Mouse (Mus musculus): ENCODE data around the gene Atp1a4. TPM values are rescaled to one million over a fixed set of nuclear protein-coding genes. Genes with fewer than 3 reads are reported as not detected.

The Atp1a4 gene
- total RNA-seq, 2 experiments from 2014 or later = not detected

DNA sequence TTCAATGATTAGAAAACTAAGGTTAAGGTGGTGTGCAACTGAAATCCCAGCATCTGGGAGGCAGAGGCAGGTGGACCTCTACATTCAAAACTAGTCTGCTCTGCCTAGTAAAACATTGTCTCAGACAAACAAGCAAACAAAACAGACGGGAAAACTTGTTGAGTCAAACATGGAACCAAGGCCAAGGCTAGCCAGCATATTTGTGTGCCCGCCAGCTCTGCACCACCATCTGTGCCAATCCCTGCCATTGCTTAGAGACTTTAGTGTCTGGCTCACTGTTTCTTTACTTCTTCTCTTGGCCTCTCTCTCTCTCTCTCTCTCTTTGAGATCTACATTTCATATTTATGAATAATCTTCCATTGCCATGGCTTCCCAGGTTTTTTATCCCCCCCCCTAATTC lies 30.0 kb downstream of the Atp1a4 start:
- DNase-seq (ENCODE audit: low spot score in 2 of 2) = no peak
- intact Hi-C loops (cut with DNase I) = no loop called here

DNA sequence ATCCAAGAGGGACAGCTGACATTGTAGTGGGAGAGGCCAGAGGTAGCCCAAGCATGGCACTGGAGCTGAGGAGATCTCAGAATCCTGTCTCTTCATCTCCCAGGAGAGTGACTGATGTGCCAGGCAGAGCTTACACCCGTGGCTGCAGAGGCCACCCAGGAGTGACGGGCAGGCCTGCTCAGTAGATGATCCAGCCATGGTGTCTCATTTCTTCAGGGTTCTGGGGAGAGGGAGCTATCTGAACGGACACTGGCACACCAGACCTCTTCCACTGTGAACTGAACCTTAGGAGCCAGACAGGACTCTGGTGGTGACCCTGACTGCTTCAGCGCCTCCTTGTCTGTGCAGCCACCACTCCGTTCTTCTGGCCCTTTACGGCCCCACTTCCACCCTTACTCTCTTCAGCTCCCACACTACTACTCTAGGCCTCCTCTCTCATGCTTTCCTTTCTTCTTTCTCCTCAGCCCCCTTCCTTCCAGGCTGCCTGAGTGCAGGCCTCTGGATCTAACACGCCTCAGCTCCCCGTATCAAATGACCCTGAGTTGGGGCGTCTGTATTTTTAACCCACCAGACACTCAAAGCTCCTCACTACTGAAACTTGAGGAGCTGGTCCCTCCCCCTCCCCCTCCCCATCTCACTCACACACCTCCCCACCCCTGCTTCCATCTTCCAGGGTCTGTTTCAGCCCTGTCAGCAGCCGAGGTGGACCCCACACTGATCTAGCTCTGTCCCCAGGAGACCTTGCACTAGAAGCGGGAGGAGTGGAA lies 36.7 kb downstream of the Atp1a4 start:
- no peak for DNase-seq (ENCODE audit: low spot score in 2 of 2)

DNA sequence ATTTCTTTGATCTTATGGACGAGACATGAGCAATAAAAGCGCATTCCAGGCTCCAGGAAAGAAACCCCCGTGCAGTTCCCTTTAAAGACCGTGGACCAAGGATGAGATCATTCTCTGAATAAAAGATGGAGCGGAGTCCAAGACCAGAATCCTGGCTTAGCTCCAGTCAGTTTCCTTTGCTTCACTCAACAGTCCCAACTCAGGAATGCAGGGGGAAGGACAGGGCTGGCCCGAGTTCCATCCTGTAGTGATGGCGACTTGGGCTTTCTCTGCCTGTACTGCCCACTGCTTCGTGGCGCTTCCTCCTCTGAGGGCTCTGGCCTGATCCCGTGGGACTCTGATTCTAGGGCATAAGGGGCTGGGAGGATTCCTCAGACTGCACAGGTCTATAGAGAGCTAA lies 37.8 kb downstream of the Atp1a4 start:
- intact Hi-C loops (cut with DNase I) = no loop called here
- peak in 1 of 2 experiments; percentile 48 for DNase-seq (ENCODE audit: low spot score in 2 of 2)

More for the DNA sequence above, 36.7 kb downstream of the Atp1a4 start:
- intact Hi-C loops (cut with DNase I) = no loop called here

DNA sequence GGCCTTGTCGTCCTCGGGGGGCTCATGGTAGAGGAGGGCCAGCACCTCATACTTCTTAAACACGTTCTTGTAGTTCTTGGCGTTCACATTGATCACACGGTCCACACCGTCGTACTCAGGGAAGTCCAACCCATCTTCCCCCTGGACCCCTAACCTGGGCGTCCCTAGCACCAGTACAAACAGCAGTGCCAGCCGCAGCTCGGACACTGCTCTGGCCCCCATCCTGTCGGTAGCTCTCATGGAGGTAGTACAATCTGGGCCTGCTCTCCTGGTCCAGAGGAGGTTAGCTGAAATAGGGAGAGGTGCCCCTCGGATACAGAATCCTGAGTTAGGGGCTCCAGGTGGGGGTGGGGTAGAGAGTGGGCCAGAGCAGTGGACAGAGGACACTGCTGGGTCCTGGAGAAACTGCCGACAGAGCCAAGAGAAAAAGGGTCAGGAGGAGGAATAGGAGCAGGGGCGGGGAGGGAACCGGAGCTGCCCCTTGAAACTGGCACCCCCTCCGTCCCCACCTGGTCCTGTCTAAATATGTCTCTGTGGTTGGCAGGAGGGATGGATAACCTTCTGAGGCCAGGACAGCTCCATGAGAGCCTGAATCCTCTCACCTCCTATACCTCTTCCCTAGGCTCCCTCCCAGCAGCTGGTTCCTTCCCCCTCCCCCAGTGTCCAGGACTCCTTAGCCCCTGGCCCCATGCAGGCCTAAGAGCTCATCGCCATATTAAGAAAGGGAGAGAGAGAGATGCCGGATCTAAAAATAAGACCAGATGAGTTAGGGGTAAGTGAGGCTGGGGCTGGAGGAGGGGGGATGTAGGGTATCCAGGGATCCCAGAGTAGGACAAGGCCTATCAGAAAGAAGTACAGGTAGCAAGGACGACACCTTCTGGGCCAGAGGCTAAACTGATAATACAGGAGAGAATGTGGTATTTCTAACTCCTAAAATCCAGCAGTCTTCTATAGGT lies 38.5 kb downstream of the Atp1a4 start, which contains the start of gene Casq1:
Gene Casq1 (minus strand): TSS at position 418 of the 956 bp plus-strand sequence.
- intact Hi-C loops (cut with DNase I) = no loop called here
- DNase-seq (ENCODE audit: low spot score in 2 of 2) = no peak

DNA sequence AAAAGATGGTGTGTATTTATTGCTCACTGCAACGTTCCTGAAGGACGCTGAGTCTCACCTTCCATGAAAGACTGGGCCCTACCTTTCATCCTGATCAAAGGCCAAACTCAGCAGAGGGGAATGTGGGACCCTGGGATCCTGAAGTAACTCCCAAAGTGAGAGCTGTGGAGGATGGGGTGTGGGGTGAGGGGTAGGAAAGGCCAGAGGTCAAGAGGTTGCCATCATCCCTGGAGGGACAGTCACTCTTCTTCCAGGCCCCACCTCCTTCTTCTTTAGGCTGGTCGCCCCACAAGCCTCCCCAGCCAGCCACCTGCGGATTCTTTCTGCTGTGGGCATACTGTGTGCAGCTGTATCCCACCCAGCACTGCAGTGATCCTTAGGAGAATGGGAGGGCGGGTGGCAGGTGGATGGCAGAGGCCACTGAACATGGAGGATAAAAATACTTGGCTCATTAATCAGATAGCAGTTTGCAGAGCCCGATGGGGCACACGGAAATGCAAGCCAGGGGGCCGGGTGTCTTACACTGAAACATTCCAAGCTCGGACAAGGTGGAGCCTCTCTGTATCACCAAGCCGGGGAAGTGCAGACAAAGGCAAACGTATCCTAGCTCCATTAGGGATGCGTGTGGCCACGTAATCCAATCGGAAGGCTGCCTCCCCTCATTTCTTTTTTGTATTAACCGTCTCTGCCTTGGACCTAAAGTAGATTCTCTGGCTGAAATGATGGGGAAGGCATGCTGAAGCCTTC lies 39.9 kb downstream of the Atp1a4 start:
- DNase-seq (ENCODE audit: low spot score in 2 of 2) = no peak
- intact Hi-C loops (cut with DNase I) = no loop called here

DNA sequence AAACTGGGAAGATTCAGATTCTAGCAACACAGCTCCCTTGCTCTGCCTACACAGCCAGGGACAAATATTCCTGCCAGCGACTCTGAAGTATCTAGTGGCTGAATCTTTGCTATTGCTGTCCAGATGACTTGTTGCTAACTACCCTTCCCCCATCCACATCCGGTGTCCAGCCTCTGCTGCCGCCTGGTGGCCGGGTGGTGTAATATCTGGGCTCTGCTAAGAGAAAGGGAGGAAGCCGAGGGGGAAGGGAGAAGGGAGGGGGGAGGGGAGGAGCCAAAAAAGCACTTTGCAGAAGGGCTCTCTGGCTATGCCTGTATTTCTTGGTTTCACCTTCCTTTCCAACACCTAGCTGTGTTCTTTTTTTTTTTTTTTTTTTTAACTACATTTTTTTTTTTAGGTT lies 41.1 kb downstream of the Atp1a4 start:
- intact Hi-C loops (cut with DNase I) = no loop called here
- DNase-seq (ENCODE audit: low spot score in 2 of 2) = peak; percentile 89 to 94

DNA sequence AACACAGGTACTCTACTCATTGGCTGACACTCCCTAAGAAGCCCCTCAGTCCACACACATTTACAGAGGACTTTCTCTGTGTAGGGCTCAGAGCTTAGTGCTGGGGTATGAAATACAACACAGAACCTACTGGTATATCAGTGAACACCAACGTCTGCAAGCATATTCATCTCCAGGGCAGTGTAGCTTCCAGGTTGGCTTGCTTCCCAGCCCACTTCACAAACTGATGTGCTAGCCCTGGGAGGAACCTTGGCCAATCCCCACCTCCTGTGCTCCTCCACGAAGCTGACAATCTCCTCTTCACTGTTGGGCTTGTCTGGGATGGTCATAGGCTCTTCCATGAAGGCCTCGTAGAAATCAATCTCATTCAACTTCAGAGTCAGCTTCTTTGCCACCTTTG lies 43.5 kb downstream of the Atp1a4 start:
- intact Hi-C loops (cut with DNase I) = no loop called here
- DNase-seq (ENCODE audit: low spot score in 2 of 2) = no peak

DNA sequence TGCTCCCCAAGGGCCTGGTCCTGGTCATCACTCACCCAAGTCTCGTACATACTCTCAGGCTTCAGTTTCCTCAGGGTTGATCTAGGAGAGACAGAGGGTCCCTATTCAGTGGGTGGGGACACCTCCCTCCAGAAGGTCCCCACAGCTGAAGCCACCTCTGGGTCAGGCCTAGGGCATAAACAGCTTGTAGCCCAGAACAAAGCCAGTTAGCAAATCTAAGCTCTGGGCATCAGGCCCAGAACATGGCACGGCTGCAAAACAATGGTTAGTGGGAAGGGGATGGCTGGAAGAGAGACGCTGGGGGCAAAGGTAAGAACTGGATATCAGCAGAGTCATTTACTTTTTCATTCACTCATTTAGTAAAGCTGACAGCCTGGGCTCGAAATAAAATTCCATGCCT lies 44.4 kb downstream of the Atp1a4 start:
- intact Hi-C loops (cut with DNase I) = no loop called here
- DNase-seq (ENCODE audit: low spot score in 2 of 2) = no peak

DNA sequence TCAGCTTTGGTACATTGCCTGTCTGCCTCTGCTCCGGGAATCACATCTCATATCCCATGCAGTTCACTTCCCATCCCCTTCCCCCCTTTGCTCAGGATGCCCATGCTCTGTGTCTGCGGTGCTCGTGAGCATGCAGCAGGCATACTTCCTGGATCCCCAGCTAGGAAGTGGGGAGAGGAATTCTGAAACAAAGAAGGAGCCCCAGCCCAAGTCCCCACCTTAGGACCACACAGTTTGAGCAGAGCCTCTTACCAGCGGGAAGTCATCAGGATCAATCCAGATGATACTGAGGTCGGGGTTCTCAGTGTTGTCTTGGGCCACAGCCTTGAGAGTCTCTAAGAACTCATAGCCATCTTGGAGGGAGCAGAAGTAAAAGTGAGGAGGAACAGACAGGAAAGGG lies 45.4 kb downstream of the Atp1a4 start:
- intact Hi-C loops (cut with DNase I) = no loop called here

DNA sequence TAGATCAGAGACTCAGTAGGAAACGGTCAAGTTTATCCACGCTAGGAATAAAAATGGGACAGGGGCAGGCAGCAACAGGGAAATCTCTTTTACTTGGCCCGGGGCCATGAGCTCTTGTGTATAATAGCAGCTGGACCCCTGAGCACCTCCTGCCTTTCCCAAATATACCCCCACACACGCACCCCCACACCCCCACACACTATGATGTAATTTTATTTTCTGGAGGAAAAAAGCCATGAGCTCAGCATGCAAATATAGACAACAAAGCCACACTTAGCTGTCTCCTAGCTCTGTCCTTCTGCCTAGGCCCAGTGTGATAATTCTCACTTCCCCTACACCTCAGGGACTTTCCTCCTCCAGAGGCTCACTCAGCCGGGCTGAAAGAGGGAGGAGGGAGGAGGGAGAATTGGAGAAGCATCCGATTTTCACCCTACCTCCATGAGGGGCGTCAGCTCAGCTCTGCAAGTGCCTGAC lies 51.1 kb downstream of the Atp1a4 start:
- intact Hi-C loops (cut with DNase I) = loop anchor here (2.0 kb wide), 2 partner anchors 74 to 104 kb away; no protein-coding TSS in a partner anchor
- DNase-seq (ENCODE audit: low spot score in 2 of 2) = peak in 1 of 2 experiments; percentile 64

More for the DNA sequence above, 45.4 kb downstream of the Atp1a4 start:
- no peak for DNase-seq (ENCODE audit: low spot score in 2 of 2)

DNA sequence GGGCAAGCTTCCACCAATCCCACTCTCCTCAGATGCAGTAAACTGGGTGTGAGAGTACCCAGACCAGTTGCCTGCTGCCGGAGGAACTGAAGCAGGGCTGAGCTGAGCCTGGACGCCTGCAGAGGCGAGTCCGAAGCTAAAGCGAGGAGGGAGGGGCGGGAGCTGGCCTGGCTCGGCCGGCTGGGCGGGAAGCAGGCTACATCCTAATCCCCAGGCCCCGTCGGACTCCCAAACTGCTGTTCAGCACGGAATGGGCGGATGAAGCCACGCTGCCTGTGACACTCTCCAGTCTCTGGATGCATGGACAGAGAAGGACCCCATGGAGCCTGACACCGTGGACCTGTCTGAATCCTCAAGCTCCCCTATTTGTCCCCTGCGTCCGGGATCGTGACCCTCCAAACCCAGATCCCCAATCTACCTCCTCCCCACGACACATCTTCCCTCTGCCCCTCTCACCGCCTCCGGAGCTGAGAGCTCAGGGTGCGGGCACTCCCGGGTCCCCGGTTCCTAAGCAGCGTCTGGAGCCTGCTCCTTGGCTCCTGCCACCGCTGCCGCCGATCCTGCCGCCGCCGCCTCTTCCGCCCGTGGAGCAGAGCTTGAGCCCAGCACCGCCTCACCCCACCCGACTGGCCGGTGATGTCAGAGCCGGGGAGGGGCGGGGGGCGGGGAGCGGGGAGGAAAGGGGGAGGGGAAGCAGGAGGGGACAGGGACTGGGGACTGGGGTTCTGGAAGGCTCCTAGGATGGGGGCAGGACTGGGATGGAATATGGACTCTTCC lies 51.9 kb downstream of the Atp1a4 start, which contains the start of gene Pea15a:
Gene Pea15a (minus strand): TSS at position 664 of the 777 bp plus-strand sequence.
- intact Hi-C loops (cut with DNase I) = loop anchor here (2.0 kb wide), 2 partner anchors 74 to 104 kb away; no protein-coding TSS in a partner anchor
- peak; percentile 83 to 87 for DNase-seq (ENCODE audit: low spot score in 2 of 2)

DNA sequence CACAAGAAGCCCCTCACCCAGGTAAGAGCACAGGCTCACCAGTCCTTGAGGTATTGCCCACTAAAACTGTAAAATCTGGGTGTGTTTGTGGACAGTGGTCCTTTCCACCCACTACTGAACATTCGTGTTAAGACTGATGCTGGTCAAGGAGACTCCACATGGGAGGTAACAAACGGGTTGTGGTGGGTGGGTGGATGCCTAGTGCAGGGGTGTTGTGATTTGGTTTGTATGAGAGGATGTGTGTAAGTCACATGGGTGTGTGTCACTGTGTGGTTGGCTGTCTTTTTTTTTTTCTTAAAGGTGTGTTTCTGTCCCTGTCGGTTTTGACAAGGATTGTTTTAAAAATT lies 52.5 kb downstream of the Atp1a4 start:
- peak in 1 of 2 experiments; percentile 69 for DNase-seq (ENCODE audit: low spot score in 2 of 2)
- intact Hi-C loops (cut with DNase I) = loop anchor here (2.0 kb wide), 2 partner anchors 75 to 105 kb away; no protein-coding TSS in a partner anchor

DNA sequence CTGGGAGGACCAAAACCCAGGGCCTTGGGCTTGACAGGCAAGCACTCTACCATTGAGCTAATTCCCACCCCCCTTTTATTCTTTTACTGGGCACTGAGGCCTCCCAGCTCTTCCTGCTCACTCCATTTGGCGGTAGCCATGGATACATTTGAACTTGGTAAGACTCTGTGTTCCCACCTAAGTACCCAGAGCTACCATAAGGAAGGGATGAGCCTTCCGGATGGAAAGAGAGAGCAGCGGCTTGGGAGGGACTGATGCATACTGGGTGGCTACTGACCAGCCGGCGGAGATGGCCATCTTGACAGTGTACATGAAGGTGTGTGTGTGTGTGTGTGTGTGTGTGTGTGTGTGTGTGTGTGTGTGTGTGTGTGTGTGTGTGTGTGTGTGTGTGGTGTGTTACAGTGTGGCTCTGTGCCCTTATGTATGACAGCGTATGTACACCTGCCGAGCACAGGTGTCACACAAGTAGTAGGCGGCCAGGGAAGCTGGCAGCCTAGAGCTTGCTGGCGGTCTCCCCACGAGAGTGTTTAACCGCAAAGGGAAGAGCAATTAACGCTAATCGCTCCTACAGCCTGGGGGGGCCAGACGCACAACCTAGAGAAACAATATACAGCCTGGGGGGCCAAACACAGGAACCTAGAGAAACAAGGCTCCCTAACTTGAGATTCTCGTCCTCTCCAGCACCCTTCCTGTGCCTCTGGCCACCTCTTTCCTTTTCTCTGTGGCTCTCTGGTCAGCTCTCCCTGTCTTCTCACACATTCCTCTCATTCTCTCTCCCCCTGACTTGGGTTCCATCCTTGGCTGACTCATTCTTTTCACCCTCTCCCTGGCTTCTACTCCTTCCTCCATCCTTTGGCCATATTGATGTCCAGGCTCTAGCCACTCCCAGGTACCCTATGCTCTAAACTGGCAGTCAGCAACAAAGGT lies 53.1 kb downstream of the Atp1a4 start:
- DNase-seq (ENCODE audit: low spot score in 2 of 2) = peak in 1 of 2 experiments; percentile 25
- intact Hi-C loops (cut with DNase I) = no loop called here

DNA sequence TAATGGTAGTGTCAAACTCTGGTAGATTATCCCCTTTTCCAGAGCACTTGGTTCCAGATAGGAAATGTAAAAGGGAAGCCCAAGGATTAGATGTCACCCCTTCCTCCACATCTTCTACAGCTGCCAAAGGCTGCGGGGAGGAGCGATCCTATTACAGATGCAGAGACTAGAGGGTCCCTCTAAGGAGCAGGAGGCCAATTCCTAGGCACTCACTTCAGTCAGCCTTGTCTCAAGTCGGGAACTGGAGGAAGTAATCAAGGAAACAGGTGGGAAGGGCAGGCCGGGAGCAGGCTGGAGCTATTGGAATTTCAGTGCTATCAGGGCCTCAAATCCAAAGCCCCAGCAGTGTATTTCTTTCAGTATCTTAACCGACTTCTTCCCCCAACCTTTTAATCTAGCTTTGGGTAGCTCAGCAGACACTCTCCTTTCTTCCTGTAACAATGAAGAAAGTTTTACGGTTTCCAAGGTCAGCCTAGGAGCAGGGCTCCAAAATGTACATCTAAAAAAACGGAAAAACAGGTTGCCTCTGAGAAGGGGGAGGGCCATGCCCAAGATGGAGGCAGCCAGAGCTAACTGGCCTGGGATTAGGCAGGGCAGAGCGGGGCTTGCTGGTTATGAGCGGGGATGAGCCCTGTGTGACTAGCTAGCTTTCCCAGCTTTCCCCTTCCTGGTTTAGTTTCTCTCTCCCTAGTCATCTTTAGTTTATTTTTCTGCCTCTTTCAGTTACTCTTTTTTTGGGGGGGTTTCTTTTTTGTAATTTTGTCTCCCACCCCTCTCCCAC lies 54.0 kb downstream of the Atp1a4 start:
- intact Hi-C loops (cut with DNase I) = no loop called here
- no peak for DNase-seq (ENCODE audit: low spot score in 2 of 2)

DNA sequence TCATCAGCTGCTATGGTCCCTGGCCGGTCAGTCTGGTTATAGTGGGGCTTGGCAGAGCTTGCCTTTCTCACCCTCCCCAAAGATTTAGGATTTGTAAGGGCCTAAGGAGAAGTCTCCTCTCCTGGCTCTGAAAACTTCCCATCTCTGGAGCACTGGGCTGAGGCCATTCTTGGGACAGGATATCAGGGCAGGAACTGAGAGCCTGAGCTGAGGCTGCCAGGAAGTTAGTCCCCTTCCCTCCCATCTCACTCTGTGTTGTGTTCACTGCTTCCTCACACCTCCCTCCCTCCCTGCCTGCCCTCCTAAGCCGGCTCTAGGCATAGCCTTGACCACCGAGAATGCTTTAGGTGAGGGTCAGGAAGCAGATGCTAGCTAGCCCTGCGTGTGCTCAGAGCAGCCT lies 54.6 kb downstream of the Atp1a4 start:
- intact Hi-C loops (cut with DNase I) = no loop called here
- DNase-seq (ENCODE audit: low spot score in 2 of 2) = no peak

DNA sequence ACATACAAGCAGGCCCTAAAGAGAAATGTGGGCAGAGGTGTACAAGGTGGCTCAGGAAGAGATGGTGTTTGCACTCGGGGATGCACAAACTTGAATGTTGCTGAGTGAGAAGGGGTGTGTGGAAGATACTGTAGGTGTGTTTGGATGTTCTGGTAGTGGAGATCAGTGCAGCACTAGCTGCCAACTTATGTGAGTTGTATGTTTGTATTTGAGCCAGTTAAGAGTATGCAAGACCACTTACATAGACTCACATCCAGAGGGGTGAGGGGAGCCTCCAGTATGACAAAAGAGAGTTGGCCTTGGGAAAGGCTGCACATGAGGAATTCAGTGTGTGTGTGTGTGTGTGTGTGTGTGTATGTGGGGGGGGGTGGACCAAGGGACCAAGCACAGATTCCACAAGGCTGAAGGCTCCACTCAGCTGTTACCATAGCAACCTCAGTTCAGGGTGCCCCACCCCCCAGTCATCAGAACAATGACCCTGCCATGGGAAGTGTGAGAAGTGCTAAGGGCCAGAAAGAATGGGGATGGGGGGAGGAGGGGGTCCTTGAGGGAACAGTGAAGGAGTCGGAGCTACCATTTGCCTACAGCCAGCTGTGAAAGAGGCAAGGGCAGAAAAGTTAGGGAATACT lies 55.2 kb downstream of the Atp1a4 start:
- intact Hi-C loops (cut with DNase I) = no loop called here
- DNase-seq (ENCODE audit: low spot score in 2 of 2) = peak in 1 of 2 experiments; percentile 19
